Mouse (Mus musculus): ENCODE measurements around the gene Olfr1219.

DNA sequence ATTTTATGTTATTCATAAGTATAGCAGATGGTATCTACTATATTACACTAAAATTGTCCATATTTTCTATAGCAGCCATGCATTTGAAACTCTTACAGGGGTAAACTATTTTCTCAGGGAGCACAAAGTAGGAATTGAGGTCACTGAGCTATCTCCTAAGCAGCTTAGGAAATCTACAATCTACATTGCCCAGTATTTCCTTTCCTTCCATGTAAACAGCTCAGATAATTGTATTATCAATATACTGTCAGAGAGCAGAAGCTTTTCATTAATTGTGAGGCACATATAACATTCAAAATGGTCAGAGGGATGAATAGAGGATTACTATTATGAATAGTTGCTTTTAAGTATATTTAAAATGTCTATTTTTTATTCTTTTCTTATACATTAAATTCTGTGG is 1.8 kb downstream of the Olfr1219 start:
- no peak for TF ChIP-seq CTCF (IDR thresholded peaks at IDR 0.05; ENCODE audit: low read depth, low read length)
- TF ChIP-seq TAL1 (conservative IDR thresholded peaks at IDR 0.05; ENCODE audit: low read depth, low read length), result no peak
- TF ChIP-seq GATA2 (IDR thresholded peaks at IDR 0.05; ENCODE audit: borderline replicate concordance, low read depth, low read length), result no peak
- TF ChIP-seq GATA1 (IDR thresholded peaks at IDR 0.05; ENCODE audit: borderline replicate concordance, low read length), result no peak
- no peak for TF ChIP-seq POLR2AphosphoS5 (IDR thresholded peaks at IDR 0.05; ENCODE audit: insufficient replicate concordance, low read depth, low read length)

Data from G1E (cell line).